Mouse (Mus musculus): ENCODE results near the gene Taf1a.

DNA sequence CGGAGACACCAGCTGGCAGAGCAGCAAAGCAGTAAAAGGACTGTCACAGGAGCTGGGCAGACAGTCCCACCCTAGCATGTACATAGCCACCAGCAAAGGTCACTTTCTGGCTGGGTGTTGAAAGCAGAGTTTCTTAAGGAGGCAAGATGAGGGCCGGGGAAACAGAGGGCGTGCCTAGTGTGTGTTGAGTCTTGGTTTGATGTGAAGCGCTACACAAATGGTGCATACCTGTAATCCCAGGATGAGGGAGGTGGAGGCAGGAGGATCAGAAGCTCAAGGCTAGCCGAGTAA, 25.3 kb upstream of the Taf1a start:
- no peak for TF ChIP-seq POLR2A (IDR thresholded peaks at IDR 0.05; ENCODE audit: borderline replicate concordance, insufficient read depth, low read length)
- TF ChIP-seq CTCF (IDR thresholded peaks at IDR 0.05; ENCODE audit: borderline replicate concordance, insufficient read depth, low read depth, low read length), result no peak
